Mouse (Mus musculus): ENCODE measurements at regions not wholly inside any gene's neighbourhood (a gene's known extent, or its start where the extent isn't known, plus 50 kb on each side); places are given as distances from the start of the nearest gene placed in this dataset.

DNA sequence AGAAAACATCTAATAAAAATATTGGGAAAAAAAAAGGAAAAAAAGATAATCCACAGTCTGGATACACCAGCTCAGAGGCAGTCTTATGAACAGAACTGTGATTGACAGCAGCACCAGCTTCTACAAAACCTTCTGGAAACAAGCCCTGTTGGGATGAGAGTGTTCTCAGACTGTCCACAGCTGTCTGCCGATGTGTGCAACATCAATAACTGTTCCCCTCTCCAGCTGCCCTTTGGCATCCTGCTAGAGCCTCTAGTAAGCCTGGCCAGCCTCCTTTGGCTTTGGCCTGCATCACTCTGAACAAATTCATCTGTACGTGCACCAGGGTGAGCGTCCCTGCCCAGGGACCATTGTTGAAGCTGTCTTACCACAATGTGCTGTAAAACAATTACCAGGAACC is 137.0 kb upstream of the Irs2 start:
- TF ChIP-seq CTCF (IDR thresholded peaks at IDR 0.05; ENCODE audit: low read depth, low read length) (no peak), POLR2A (IDR thresholded peaks at IDR 0.05; ENCODE audit: extremely low read depth, insufficient read depth, low read length) (no peak)

Data from liver, adult 2 months (tissue).